Mouse (Mus musculus): Measurements from ENCODE around the gene Psenen. TPM values are rescaled to one million over a fixed set of nuclear protein-coding genes. Genes with fewer than 3 reads are reported as not detected.

Gene Psenen
- total RNA-seq, 2 experiments from 2014 or later = 162 to 216 TPM

DNA sequence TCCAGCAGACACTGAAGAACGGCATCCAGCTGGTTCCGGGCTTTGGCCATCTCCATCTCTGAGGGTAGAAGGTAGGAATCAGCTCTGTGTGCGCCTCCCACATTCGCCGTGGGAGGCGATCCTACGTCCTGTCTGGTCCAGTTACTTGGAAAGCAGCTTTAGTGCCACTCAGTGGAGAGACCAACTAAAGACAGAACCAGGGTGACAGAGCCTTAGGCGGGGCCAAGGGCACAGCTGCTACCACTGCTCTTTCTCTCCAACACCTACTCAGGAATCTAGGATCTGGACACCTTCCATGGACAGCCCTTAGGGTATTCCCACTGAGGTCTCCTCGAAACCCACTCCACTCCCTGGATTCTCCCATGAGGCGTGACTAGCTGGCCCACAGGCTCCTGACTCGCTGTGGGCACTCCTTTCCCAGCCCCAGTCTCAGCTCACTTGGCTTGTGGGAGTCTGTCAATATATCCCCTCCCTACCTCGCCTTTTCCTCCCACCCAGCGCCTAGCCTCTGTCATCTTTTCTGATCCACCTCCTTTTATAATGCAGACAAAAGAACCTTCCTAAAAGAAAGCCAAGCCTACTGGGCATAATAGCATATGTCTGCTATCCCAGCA, 5.4 kb downstream of the Psenen start:
- ATAC-seq (ENCODE audit: poor library complexity, severe bottlenecking) = no peak

DNA sequence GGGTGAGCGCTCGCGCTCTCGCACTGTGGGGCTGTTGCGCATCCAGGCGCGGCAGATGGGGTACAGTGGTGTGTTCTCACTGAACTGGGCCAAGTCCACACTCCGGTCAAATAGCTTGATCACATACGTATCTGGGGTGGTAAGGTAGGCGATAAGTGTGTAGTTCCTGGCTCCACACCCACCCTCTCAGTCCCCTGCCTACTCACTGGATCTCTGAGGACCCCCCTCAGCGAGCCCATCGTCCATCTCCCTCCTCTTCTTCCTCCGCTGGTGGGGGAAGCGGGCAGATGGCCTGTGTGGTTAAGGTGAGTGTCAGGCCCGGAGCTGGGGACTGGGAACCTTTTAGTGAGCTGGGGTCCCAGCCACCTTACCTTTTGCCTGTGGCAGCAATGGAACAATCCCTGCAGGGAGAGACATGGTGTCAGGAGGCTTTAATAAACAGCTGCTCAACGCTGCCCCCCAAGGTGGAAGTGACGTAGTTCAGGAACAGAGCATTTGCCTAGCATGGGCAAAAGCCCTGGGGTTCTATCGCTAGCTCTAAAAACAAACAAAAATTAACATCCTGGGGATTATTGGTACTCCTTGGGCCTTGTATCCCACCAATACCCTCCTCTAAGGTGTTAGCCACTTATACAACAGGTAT, 6.4 kb downstream of the Psenen start:
- ATAC-seq (ENCODE audit: poor library complexity, severe bottlenecking) = no peak

DNA sequence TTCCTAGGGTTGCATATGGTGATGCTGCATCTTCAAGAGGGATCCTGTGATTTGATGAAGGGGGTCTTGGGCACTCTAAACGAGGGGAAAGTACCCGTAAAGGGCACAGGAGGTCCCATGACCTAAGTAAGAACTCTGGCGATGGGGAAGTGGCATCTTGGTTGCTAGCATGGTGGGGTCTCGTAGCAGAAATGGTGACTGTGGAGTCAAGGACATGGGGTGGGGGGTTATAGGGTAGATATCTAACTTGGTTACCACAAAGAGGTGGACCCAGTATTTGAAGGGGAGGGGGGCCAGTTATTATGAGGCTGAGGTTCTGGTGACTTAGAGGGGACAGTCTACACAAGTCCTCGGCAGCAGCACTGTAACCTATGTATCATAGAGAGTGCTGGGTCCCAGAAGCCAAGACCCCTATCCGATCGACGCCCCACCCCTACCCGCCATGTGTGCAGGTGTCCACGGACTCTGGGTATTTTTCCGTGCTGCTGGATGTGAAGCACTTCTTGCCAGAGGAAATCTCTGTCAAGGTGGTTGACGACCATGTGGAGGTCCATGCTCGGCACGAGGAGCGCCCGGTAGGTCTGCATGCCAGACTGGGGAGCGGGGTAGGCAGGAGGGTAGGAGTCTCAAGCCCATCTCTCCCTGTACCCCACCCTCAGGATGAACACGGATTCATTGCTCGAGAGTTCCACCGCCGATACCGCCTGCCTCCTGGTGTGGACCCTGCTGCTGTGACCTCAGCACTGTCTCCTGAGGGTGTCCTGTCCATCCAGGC, 9.4 kb downstream of the Psenen start:
- ATAC-seq (ENCODE audit: poor library complexity, severe bottlenecking) = no peak

DNA sequence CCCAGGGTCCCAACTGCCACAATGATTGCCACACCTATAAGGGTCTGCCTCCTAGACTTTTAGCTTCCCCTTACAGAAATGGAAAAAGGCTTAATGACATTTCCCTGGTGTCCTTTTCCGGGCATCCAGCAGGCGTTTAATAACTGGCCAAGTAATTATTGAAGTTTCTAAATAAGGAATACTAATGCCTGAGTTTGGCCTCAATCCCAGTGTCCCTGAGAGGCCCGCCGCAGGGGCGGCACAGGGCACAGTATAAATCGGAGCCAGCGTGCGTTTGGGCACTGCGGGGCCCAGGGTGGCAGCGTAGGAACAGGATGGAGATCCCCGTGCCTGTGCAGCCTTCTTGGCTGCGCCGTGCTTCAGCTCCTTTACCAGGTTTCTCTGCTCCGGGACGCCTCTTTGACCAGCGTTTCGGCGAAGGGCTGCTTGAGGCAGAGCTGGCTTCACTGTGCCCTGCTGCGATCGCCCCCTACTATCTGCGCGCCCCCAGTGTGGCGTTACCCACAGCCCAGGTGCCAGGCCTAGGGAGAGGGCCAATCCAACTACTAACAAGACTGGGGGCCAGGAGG, 10.3 kb downstream of the Psenen start:
- ATAC-seq (ENCODE audit: poor library complexity, severe bottlenecking) = no peak

DNA sequence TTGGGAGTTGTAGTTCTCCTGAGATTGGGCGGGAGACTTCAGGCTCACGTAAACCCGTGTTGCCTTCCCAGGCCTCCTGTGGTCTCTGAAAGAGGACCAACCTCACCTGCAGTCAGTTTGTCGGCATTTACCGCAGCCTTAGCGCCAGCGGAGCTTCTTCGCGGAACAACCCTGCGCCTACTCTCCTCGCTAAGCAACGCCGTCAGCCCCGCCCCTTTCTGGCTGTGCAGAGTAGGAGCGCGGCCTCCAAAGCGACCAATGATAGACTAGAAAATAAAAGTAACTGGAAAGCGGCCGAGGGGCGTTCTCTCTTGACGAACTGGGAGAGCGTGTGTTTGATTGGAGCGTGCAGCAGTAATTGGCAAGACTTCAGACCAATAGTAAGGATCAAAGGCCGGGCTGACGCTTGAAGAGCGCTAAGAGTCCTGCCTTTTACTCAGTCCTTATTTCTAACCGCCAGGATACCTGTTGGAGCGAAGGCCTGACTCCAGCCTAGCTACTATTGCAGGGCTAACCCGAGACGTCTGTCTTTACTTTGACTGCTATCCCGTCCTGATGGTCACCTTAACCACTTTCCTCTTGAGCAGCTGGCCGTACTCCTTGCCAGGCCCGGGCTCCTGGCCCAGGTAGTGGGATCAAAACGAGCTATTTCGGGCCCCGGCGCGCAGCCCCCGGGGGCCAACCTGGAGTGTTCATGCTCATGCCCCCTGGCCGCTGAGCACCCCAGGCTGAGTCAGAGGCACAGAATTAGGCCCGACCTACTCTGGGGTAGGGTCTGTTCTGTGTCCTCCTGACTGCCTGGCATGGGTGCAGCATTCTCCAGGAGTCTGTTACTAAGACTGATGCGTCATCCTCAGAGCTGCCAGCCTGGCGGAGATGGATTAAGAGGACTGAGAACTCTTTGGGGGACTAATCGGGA, 11.1 kb downstream of the Psenen start, which contains the start of the genes Hspb6 and Proser3:
Hspb6 (plus strand) TSS at position 77 of the 919 bp plus-strand sequence.
Proser3 (minus strand) TSS at position 198 of the 919 bp plus-strand sequence.
- ATAC-seq (ENCODE audit: poor library complexity, severe bottlenecking) = peak; percentile 90

- ATAC-seq (ENCODE audit: poor library complexity, severe bottlenecking) = peak; percentile 63
These were observed 11.9 kb downstream of the Psenen start for GRCm38 (mm10) chr7:30551445-30552101.

DNA sequence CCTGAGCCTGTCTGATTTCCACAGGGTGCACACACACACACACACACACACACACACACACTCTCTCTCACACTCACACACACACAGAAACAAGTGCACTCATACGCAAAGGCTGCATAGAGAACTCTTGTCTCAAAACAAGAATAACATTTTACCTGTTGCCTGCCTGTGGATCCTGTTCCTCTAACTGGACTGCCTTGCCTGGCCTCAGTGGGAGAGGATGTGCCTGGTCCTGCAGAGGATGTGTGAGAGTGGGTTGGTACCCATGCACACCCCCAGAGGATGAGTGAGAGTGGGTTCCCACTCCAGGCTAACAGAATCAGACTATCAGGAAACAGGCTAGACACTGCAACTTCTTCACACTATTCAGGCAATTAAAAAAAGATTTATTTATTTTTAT, 12.8 kb downstream of the Psenen start:
- no peak for ATAC-seq (ENCODE audit: poor library complexity, severe bottlenecking)

DNA sequence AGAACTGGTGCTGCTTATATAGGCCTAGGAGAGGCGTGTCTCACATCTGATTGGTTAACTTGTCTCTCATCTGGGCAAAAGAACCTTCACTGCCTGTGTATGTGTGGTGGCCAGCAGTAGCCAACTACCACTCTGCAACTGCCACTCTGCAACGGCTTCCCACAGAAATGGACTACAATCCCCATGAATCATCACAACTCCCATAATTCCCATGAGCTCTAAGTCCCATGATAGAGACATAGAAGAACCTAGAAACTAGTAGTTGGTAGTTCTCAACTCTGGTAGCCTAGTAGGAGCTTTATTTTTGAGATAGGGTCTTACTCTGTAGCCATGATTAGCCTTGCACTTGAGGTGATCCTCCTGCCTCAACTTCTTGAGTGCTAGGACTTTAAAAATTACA, 13.5 kb downstream of the Psenen start:
- no peak for ATAC-seq (ENCODE audit: poor library complexity, severe bottlenecking)

DNA sequence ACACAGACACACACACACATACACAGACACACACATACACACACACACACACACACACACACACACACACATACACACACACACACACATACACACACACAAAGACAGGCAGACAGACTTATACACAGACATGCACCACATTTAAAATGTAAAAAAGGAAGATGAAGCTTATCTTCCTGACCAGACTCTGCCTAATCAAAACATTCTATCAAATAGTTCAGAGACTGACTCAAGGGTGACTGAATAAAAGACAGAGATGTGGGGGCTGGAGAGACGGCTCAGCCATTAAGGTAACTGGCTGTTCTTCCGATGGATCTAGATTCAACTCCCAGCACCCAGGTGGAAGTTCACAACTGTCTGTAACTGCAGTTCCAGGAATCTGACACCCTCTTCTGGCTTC, 19.1 kb downstream of the Psenen start:
- no peak for ATAC-seq (ENCODE audit: poor library complexity, severe bottlenecking)

DNA sequence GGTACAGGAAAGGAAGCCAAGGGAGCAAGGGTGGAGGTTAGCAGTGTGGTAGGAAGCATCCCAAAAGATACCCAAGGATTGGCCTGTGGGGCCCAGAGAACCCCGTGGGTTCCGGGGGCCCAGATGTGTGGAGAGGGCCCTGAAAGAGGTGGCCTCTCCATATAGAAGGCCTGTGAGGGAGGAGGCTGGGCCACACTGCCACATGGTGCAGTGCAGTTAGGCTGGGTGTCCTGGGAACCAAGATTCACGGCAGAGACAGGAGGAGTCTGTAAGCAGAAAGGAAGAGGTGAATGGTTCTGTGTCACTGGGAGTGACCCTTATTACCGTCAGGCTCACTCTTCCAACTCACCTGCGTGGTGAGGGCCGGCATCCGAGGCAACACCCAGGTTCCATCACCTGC, 22.9 kb downstream of the Psenen start:
- no peak for ATAC-seq (ENCODE audit: poor library complexity, severe bottlenecking)

DNA sequence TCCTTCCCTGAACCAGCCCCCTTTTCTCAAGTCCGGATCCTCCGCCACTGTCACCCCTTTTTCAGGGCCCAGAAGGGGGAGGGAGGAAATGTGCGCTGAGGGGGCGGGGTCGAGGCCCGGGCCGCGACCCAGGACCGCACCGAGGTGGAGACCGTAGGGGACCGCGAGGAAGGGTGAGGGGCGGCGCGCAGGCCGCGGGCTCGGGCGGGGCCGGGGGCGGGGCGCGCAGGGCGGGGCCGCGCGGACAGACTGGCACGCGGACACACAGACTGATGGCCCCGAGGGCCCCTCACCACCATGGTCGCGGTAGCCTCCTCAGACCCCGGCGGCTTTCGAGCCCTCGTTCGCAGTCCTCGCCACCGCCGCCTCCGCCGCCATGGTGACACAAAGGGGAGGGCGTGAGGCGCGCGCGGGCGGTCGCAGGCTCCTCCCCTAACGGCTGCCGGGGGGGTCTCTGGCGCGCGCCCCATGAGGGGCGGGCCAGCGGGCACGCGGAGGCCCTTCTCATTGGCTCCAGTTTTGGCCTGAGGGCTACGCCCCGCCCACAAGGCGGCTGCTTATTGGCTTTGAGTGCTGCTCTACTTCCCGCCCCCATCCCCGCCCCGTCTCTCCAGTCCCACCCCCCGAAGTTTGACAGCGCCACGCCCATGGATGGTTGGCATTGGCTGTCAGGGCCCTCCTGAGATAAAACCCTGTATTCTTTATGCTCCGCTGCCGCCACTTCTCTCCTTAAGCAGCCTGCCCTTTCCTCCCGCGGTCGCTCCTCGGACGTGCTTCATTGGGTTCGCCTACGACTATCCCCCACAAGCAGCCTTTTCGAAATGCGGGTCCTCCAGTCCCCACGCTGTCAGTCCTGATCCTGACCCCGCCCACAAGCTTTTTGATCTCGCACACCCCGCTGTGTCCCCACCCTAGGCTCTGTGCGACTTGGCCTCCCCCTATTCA, 28.5 kb downstream of the Psenen start, which contains the start of gene Arhgap33:
Arhgap33 (minus strand) TSS at position 428 of the 945 bp plus-strand sequence.
- peak; percentile 98 for ATAC-seq (ENCODE audit: poor library complexity, severe bottlenecking)

- ATAC-seq (ENCODE audit: poor library complexity, severe bottlenecking) = no peak
These were observed 29.3 kb downstream of the Psenen start for GRCm38 (mm10) chr7:30533941-30534632.

DNA sequence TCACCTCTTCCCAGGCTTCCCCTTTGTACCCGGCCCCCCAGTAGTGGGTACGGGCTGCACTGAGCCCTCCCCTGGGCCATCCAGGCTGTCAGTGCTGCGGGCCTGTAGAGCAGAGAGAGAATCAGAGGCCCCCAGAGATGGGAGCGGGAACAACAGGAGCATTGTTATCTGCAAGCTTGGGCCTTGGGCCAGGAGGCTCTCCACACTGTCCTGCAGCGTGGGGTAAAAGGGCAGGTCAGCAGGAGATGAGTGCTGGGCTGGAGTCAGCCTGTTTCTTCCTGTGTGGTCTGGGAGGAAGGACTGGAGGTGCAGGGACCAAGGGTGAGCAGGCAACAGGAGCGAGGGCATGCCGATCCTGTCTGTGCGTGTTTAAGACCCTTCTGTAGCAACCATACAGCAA, 30.5 kb downstream of the Psenen start:
- ATAC-seq (ENCODE audit: poor library complexity, severe bottlenecking) = no peak

DNA sequence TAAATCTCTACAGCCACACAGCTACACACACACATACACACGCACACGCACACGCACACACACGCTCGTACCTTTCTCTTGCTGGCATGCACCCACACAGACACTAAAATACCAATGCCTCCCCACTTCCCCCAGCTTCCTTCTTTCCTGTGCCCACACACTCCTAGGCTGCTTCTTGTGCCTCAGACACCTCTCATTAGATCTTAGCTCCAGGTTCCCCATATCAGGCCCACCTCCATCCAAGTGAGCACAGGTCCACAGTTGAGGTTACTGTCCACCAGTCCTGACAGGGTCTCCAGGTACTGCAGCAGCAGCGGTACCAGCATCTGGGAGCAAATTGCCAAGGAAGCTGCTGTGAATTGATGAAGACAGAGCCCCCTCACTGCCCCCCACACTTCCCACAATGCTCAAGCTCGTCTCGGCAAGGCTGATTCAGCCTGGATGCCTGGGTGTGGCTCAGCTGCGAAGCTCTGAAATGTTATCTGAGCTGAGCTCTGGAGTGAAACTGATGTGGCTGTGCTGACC, 32.1 kb downstream of the Psenen start:
- no peak for ATAC-seq (ENCODE audit: poor library complexity, severe bottlenecking)

DNA sequence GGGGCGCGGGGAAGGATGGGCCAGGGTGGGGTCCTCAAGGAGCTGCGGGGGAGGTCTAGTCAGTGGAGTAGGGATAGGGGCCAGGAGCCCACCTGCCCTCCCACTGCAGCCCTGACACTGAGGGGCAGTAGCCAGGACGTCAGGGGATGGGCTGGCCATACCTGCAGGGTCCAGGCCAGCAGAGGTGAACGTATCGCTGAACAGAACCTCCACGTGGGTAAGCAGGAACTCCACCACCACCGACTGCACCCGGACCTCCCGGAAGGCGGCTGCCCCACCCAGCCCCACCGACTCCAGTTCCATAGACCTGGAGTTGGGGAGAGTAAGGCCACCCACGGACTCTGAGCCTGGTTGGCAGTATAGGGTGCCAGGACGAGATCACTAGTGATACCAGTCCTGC, 36.4 kb downstream of the Psenen start:
- no peak for ATAC-seq (ENCODE audit: poor library complexity, severe bottlenecking)

DNA sequence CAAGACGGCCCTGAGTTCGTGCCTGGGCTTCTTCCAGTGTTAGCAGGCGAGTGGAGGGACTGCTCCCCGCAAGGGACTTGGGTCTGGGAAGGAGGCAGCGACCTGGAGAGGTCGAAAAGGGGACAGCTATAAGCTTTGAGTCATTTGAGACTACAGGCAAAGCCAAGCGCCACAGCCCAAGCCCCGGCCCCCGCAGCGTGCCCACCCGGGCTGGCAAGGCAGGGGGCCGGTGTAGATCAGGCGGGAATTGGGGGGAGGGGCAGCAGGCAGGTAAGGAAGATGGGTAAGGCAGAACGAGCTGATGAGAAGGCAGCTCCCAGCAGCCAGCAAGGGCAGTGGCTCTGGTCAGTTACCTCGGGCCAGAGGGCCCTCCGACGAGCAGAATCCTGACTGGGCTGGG, 37.0 kb downstream of the Psenen start:
- ATAC-seq (ENCODE audit: poor library complexity, severe bottlenecking) = no peak

DNA sequence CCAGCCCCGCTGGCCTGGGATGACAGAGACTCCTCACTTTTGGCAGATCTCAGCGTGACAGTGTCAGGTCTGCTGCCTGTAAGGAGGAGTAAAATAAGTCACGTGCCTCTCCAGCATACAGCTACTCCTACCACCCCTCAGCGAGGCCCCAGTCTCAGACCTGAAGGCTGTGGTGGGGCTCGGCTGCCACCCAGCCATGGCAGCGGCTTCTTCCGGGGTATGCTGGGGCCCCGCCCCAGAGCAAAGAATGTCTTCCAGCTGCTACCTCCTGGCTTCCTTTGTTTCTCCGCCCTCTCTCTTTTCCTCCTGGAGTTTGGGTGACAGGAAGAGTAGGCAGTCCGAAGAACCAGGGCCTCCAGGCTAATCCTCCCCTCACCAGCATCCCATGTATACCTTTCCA, 37.5 kb downstream of the Psenen start:
- ATAC-seq (ENCODE audit: poor library complexity, severe bottlenecking) = no peak

- ATAC-seq (ENCODE audit: poor library complexity, severe bottlenecking) = no peak
These were observed 38.9 kb downstream of the Psenen start for GRCm38 (mm10) chr7:30524487-30524886.
